Mouse (Mus musculus) c-Kit-negative CD71-positive TER-119-positive erythroid progenitor cells, embryonic 14.5 days (primary cell): Measurements from ENCODE around the gene Ccdc9b.
A peak's percentile ranks its signal among the peaks of the same experiment; 100 is the strongest.

Source experiments
- DNase-seq: peaks from one replicate; pipeline ENCODE4 v3.0.0-alpha.2; 2013; ENCODE audit warnings: low read depth, low spot score

The Ccdc9b gene

GRCm38 (mm10) chr2:118747301-118747960 lies 15.0 kb downstream of the Ccdc9b start:
- no peak for DNase-seq

- no peak for DNase-seq
These were observed 16.3 kb downstream of the Ccdc9b start for GRCm38 (mm10) chr2:118745915-118746901.

GRCm38 (mm10) chr2:118745232-118745884 lies 17.1 kb downstream of the Ccdc9b start, which contains the start of gene Inafm2:
TSS of gene Inafm2 (plus strand) at chr2:118745758.
- peak; percentile 64 for DNase-seq

GRCm38 (mm10) chr2:118744621-118745020 lies 17.8 kb downstream of the Ccdc9b start:
- no peak for DNase-seq

GRCm38 (mm10) chr2:118743261-118743943 lies 19.1 kb downstream of the Ccdc9b start:
- peak; percentile 54 for DNase-seq

- no peak for DNase-seq
These were observed 21.3 kb downstream of the Ccdc9b start for GRCm38 (mm10) chr2:118741183-118741582.

GRCm38 (mm10) chr2:118740341-118740740 lies 22.1 kb downstream of the Ccdc9b start:
- no peak for DNase-seq

GRCm38 (mm10) chr2:118733341-118733740 lies 29.1 kb downstream of the Ccdc9b start:
- no peak for DNase-seq

- no peak for DNase-seq
These were observed 30.5 kb downstream of the Ccdc9b start for GRCm38 (mm10) chr2:118731981-118732380.

GRCm38 (mm10) chr2:118730622-118730915 lies 31.9 kb downstream of the Ccdc9b start:
- no peak for DNase-seq

GRCm38 (mm10) chr2:118729816-118730621 lies 32.4 kb downstream of the Ccdc9b start:
- no peak for DNase-seq

GRCm38 (mm10) chr2:118729194-118729593 lies 33.3 kb downstream of the Ccdc9b start:
- DNase-seq, result no peak

GRCm38 (mm10) chr2:118728337-118728736 lies 34.1 kb downstream of the Ccdc9b start, which contains the start of gene Plcb2:
TSS of gene Plcb2 (minus strand) at chr2:118728438.
- DNase-seq, result no peak

GRCm38 (mm10) chr2:118727911-118728310 lies 34.5 kb downstream of the Ccdc9b start:
- DNase-seq, result no peak

GRCm38 (mm10) chr2:118726873-118727272 lies 35.6 kb downstream of the Ccdc9b start:
- DNase-seq, result no peak

GRCm38 (mm10) chr2:118725511-118725910 lies 37.0 kb downstream of the Ccdc9b start:
- no peak for DNase-seq

GRCm38 (mm10) chr2:118723693-118724486 lies 38.6 kb downstream of the Ccdc9b start:
- no peak for DNase-seq

GRCm38 (mm10) chr2:118716677-118717076 lies 45.8 kb downstream of the Ccdc9b start:
- DNase-seq, result no peak

- DNase-seq, result no peak
These were observed 48.2 kb downstream of the Ccdc9b start for GRCm38 (mm10) chr2:118714230-118714629.

GRCm38 (mm10) chr2:118713631-118714030 lies 48.8 kb downstream of the Ccdc9b start:
- DNase-seq, result no peak
